Mouse (Mus musculus) ES-Bruce4 (cell line): ENCODE results near the gene Camsap2. TPM values are rescaled to one million over a fixed set of nuclear protein-coding genes. Genes with fewer than 3 reads are reported as not detected.

Experiments used
- H3K27ac ChIP-seq: 2 replicates; pipeline ENCODE4 v1.5.1; 2012; ENCODE audit warnings: low read length, inconsistent platforms; ENCODE audit not compliant: insufficient read depth
- H3K27me3 ChIP-seq: 2 replicates; pipeline ENCODE4 v1.6.1; 2012; ENCODE audit warnings: mild to moderate bottlenecking, low read length, inconsistent platforms; ENCODE audit not compliant: control insufficient read depth, poor library complexity, insufficient read depth, severe bottlenecking
- H3K36me3 ChIP-seq: 2 replicates; pipeline ENCODE4 v1.6.1; 2012; ENCODE audit warnings: inconsistent platforms, mild to moderate bottlenecking, low read length, moderate library complexity; ENCODE audit not compliant: control insufficient read depth, poor library complexity, insufficient read depth, severe bottlenecking
- H3K4me1 ChIP-seq: one replicate; pipeline ENCODE4 v1.8.1; 2011; ENCODE audit warnings: low read length; ENCODE audit not compliant: control insufficient read depth, insufficient read depth
- H3K4me3 ChIP-seq: 2 replicates; pipeline ENCODE4 v1.5.1; 2011; ENCODE audit warnings: low read depth, mild to moderate bottlenecking, low read length
- H3K9ac ChIP-seq: 2 replicates; pipeline ENCODE4 v1.6.1; 2012; ENCODE audit warnings: low read depth, mild to moderate bottlenecking, inconsistent platforms; ENCODE audit not compliant: poor library complexity, severe bottlenecking
- H3K9me3 ChIP-seq: replicated peaks from 2 replicates; pipeline ENCODE4 v1.6.1; 2012; ENCODE audit warnings: mild to moderate bottlenecking, low read length, inconsistent platforms; ENCODE audit not compliant: control insufficient read depth, poor library complexity, insufficient read depth, severe bottlenecking
- CTCF ChIP-seq: IDR thresholded peaks from one replicate; pipeline ENCODE4 v1.8.1; 2011; ENCODE audit warnings: low read depth, low read length
- EP300 ChIP-seq: IDR thresholded peaks from 2 replicates; pipeline ENCODE4 v1.6.1; 2011; ENCODE audit warnings: low read depth, low read length; ENCODE audit not compliant: insufficient read depth
- POLR2A ChIP-seq: IDR thresholded peaks from one replicate; pipeline ENCODE4 v1.8.1; 2011; ENCODE audit warnings: low read length; ENCODE audit not compliant: insufficient read depth
- polyA plus RNA-seq: library from polyadenylated mRNA; stranded (reverse); fragments of >200 nt; gene quantifications from 2 replicates; pipeline ENCODE4 v1.2.4, GENCODE M21; 2011; ENCODE audit warnings: low read depth; ENCODE audit not compliant: missing spikeins, insufficient read depth, insufficient read length

The Camsap2 gene
- polyA plus RNA-seq, 1 experiment, result 37.0 TPM

GRCm38 (mm10) chr1:136225846-136226245 lies 120.1 kb downstream of the Camsap2 start:
- Histone ChIP-seq H3K4me1 (peaks cover 25% of the 10 kb centered on the region), H3K27ac (no peak overlapping the region), H3K36me3 (no peaks in the 10 kb centered on the region), H3K9me3 (no peaks in the 10 kb centered on the region), H3K9ac (no peak overlapping the region), H3K27me3 (no peaks in the 10 kb centered on the region), H3K4me3 (no peak overlapping the region)
- TF ChIP-seq POLR2A, result no peak
- no peak for TF ChIP-seq CTCF
- TF ChIP-seq EP300, result no peak

DNA sequence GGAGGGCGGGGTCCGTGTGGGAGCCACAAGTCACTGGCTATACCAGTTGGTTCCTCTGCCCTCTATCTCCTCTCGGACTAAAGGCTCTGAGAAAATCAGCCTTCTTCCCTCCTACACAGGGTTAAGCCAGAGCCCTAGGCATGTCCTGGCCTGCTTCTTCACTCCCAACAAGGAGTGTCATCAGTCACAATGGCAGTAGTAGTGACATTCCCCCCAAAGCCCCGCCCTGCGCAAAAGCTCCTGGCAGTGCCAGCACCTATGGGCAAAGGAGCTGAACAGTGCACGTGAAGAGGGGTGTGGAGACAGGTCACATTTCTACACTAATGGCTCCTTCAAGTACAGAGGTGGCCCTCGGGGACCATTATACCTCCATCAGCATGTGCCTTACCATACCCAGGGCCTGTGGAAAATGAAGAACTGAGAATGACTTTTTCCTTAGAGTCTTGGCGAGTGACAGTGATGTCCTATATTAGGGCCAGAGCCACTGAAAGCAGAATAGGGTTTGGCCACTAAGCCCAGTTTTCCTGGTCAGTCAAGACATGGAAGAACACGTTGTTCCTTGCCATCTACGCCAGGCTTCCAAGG lies 122.1 kb downstream of the Camsap2 start:
- Histone ChIP-seq H3K9ac (no peak overlapping the region), H3K36me3 (0 out of 2 replicates have a peak, but pooled peaks cover 3% of the 10 kb centered on the region), H3K4me1 (peaks cover 20% of the 10 kb centered on the region), H3K9me3 (no peaks in the 10 kb centered on the region), H3K27ac (no peak overlapping the region), H3K4me3 (no peak overlapping the region), H3K27me3 (no peaks in the 10 kb centered on the region)
- TF ChIP-seq CTCF, result no peak
- no peak for TF ChIP-seq POLR2A
- no peak for TF ChIP-seq EP300

DNA sequence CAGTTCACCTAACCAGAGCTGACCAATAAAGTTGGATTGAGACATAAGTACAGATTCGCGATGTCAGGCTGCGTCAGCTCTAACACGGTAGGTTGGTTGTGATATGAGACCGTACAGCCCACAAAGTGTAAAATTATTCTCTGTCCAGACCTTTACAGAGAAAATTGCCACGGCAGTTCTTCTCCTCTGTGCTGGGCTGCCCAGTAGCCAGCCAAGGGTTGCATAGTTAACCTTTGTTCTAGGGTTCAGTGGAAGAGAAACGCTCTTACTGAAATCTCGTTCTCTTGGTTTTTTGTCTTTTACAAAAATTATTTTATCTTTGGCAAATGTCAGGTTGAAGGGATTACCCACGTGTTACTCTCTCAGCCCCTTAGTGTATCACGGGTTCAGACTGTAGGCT lies 123.5 kb downstream of the Camsap2 start:
- H3K9me3 ChIP-seq, result no peaks in the 10 kb centered on the region
- 0 out of 2 replicates have a peak, but pooled peaks cover 8% of the 10 kb centered on the region for H3K36me3 ChIP-seq
- H3K27me3 ChIP-seq, result no peaks in the 10 kb centered on the region
- H3K9ac ChIP-seq, result no peak overlapping the region
- no peak overlapping the region for H3K4me3 ChIP-seq
- H3K27ac ChIP-seq, result no peak overlapping the region
- TF ChIP-seq POLR2A (no peak), CTCF (no peak), EP300 (no peak)
- peaks cover 9% of the 10 kb centered on the region for H3K4me1 ChIP-seq

GRCm38 (mm10) chr1:136220037-136220871 lies 125.7 kb downstream of the Camsap2 start:
- Histone ChIP-seq H3K4me1 (peaks cover 7% of the 10 kb centered on the region), H3K27ac (peak overlapping the region; percentile 84), H3K9ac (peak overlapping the region; percentile 9; the same call in 1 of the 2 replicates), H3K4me3 (peak overlapping the region; percentile 23; the same call in 1 of the 2 replicates), H3K27me3 (no peaks in the 10 kb centered on the region), H3K9me3 (no peaks in the 10 kb centered on the region), H3K36me3 (0 out of 2 replicates have a peak, but pooled peaks cover 8% of the 10 kb centered on the region)
- TF ChIP-seq CTCF (no peak), POLR2A (no peak), EP300 (peak; percentile 70)

Other genes starting within 250 kb of the Camsap2 start
- gene Kif21b, start 214.7 kb downstream of the Camsap2 start, polyA plus RNA-seq, result 16.0 and 19.2 TPM in 2 replicates
- gene Mroh3, start 133.3 kb downstream of the Camsap2 start, polyA plus RNA-seq, result 0.99 and 1.3 TPM in 2 replicates
- gene Inava, start 111.8 kb downstream of the Camsap2 start, polyA plus RNA-seq, result 28.0 and 30.7 TPM in 2 replicates
- gene Gpr25, start 85.2 kb downstream of the Camsap2 start, polyA plus RNA-seq, result not detected in 2 replicates
- gene Ddx59, start 69.2 kb upstream of the Camsap2 start, polyA plus RNA-seq, result 17.9 and 22.0 TPM in 2 replicates
- 32.0 and 37.1 TPM in 2 replicates for gene Kif14, start 120.2 kb upstream of the Camsap2 start, polyA plus RNA-seq